Mouse (Mus musculus): ENCODE results near the gene Dalrd3.
"Not testable (repeated sequence)": the region's sequence is repeated elsewhere in the genome, so short reads cannot be mapped to it uniquely, and the experiment has no call there.

The Dalrd3 gene

GRCm38 (mm10) chr9:108573774-108574690 lies 4.3 kb downstream of the Dalrd3 start:
- peak; percentile 76 to 78 for DNase-seq

GRCm38 (mm10) chr9:108574921-108575320 lies 5.2 kb downstream of the Dalrd3 start:
- no peak for DNase-seq

- DNase-seq: no peak
Measured at GRCm38 (mm10) chr9:108575321-108576297, 5.9 kb downstream of the Dalrd3 start.

GRCm38 (mm10) chr9:108577025-108577424 lies 7.3 kb downstream of the Dalrd3 start:
- DNase-seq: no peak

- DNase-seq: peak; percentile 70 to 78
Measured at GRCm38 (mm10) chr9:108577934-108578544, 8.4 kb downstream of the Dalrd3 start.

GRCm38 (mm10) chr9:108578545-108579343 lies 9.1 kb downstream of the Dalrd3 start, which contains the start of gene Wdr6:
Wdr6 (minus strand) TSS chr9:108578739.
- DNase-seq: peak; percentile 93 to 98

- DNase-seq: no peak
Measured at GRCm38 (mm10) chr9:108579344-108579690, 9.6 kb downstream of the Dalrd3 start.

GRCm38 (mm10) chr9:108587571-108588180 lies 18.0 kb downstream of the Dalrd3 start:
- peak; percentile 51 to 75 for DNase-seq

- no peak for DNase-seq
Measured at GRCm38 (mm10) chr9:108589229-108589628, 19.5 kb downstream of the Dalrd3 start.

GRCm38 (mm10) chr9:108591462-108591861 lies 21.8 kb downstream of the Dalrd3 start:
- DNase-seq: no peak

GRCm38 (mm10) chr9:108594354-108594753 lies 24.7 kb downstream of the Dalrd3 start:
- no peak for DNase-seq

- DNase-seq: peak; percentile 71 to 77
Measured at GRCm38 (mm10) chr9:108596998-108597764, 27.5 kb downstream of the Dalrd3 start, which contains the start of gene P4htm. P4htm (minus strand) TSS chr9:108597667.

- no peak for DNase-seq
Measured at GRCm38 (mm10) chr9:108599021-108599566, 29.4 kb downstream of the Dalrd3 start.

GRCm38 (mm10) chr9:108600011-108600410 lies 30.3 kb downstream of the Dalrd3 start:
- no peak for DNase-seq

GRCm38 (mm10) chr9:108601986-108602385 lies 32.3 kb downstream of the Dalrd3 start:
- DNase-seq: no peak

- DNase-seq: not testable (repeated sequence)
Measured at GRCm38 (mm10) chr9:108607929-108608328, 38.2 kb downstream of the Dalrd3 start.

GRCm38 (mm10) chr9:108608889-108609288 lies 39.2 kb downstream of the Dalrd3 start:
- DNase-seq: no peak

GRCm38 (mm10) chr9:108611488-108611887 lies 41.8 kb downstream of the Dalrd3 start:
- no peak for DNase-seq

GRCm38 (mm10) chr9:108617301-108617700 lies 47.6 kb downstream of the Dalrd3 start:
- DNase-seq: no peak

Data from lung, postnatal 4 days (tissue).